Mouse (Mus musculus): ENCODE measurements around the gene Ak8. TPM values are rescaled to one million over a fixed set of nuclear protein-coding genes. Genes with fewer than 3 reads are reported as not detected.

Gene Ak8
- polyA plus RNA-seq, 1 experiment from 2014 or later: 0.39 TPM

DNA sequence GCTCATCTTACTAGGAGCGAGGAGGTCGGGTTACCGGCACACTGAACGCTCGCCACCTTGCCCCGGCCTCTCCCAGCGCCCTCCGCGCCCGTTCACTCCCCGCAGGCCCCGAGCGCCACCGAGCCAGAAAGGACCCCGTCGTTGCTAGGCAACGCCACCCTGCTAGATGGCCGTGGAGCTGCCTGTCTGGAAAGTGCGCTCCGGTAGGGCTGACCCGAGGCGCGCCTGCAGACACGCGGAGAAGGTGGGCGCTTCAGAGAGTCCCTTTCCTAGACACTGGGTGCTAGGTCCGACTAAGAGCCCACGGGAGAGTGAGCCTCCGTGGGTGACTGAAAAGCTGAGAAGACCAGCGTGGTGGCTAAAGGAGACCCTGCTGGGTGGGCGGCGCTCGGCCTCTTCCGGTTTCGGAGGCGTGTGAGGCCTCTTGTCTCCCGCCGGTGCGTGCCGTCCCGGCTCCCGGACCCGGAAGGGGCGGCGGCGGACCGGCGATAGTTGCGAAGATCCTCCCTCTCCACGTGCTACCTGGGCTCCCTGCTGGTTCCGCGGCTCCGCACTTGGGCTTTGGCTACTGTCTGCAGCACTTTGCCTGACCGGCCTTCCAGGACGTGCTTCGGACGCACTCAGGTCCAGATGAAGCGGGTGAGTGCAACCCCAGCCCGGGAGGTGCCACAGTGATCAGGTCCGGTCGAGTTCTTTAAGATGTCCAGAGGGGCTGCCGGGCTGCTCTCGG, 140.4 kb downstream of the Ak8 start, which contains the start of the genes Gtf3c4 and Ddx31:
TSS of gene Gtf3c4 (minus strand) at position 139 of the 730 bp plus-strand sequence.
TSS of gene Ddx31 (plus strand) at position 185 of the 730 bp plus-strand sequence.
- Histone ChIP-seq H3K27me3 (no peaks in the 10 kb centered on the region), H3K4me1 (replicated peaks) (peaks cover 32% of the 10 kb centered on the region), H3K4me3 (replicated peaks) (peak within 1 kb of the TSS; percentile 95), H3K9me3 (no peaks in the 10 kb centered on the region), H3K27ac (peak within 1 kb of the TSS; percentile 86), H3K36me3 (peaks cover 16% of the 10 kb centered on the region; the same call in 1 of the 2 replicates), H3K4me2 (peak within 1 kb of the TSS; percentile 93), H3K9ac (replicated peaks) (peak within 1 kb of the TSS; percentile 89)
- ATAC-seq (ENCODE audit: insufficient number of reproducible peaks, insufficient read depth, low FRiP score, low TSS enrichment, low read depth): peak; percentile 94
- under 1% methylated on average over 63 of the region's 63 CpGs for WGBS

DNA sequence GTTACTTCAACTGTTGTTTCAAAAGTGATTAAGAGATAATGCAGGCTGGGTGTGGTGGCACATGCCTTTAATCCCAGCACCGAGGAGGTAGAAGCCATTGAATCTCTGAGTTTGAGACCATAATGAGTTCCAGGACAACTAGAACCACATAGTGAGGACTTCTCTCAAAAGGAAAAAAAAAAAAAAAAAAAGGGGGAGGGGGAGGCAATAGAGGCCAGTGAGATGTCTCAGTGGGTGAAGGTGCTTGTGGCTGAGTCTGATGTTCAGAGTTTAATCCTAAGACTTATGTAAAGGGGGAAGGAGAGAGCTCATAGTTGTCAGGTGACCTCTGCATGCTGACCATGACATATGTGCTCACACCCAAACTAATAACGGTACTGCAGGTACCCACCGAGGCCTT, 142.1 kb downstream of the Ak8 start:
- no peak overlapping the region for H3K4me3 ChIP-seq (replicated peaks)
- H3K36me3 ChIP-seq: peaks cover 23% of the 10 kb centered on the region
- H3K27ac ChIP-seq: no peak overlapping the region
- H3K4me1 ChIP-seq (replicated peaks): peaks cover 32% of the 10 kb centered on the region
- H3K9me3 ChIP-seq: no peaks in the 10 kb centered on the region
- H3K4me2 ChIP-seq: peak overlapping the region; percentile 93; the same call in 1 of the 2 replicates
- no peak overlapping the region for H3K9ac ChIP-seq (replicated peaks)
- H3K27me3 ChIP-seq: no peaks in the 10 kb centered on the region
- no peak for ATAC-seq (ENCODE audit: insufficient number of reproducible peaks, insufficient read depth, low FRiP score, low TSS enrichment, low read depth)
- WGBS: 75% methylated on average over 3 of the region's 3 CpGs

DNA sequence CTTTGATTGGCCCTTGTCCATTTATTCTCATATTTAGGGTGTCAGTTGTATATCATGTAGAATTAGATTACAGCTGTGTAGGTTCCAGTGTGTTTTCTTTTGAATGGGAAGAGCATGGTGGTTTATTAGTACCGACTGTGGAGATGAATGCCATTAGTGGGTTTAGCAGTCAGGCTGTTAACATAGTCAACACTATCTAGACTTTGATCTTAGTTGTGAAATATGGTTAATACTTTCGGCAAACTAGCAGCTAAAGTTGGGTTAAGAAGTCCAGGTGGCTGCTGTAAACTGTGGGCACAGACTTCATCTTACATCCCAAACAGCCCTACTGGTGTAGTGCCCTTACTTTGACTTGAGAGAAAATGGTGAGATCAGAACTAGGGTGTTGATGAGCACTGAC, 148.9 kb downstream of the Ak8 start:
- H3K4me3 ChIP-seq (replicated peaks): no peak overlapping the region
- WGBS: 89% methylated on average over 2 of the region's 2 CpGs
- no peaks in the 10 kb centered on the region for H3K4me1 ChIP-seq (replicated peaks)

DNA sequence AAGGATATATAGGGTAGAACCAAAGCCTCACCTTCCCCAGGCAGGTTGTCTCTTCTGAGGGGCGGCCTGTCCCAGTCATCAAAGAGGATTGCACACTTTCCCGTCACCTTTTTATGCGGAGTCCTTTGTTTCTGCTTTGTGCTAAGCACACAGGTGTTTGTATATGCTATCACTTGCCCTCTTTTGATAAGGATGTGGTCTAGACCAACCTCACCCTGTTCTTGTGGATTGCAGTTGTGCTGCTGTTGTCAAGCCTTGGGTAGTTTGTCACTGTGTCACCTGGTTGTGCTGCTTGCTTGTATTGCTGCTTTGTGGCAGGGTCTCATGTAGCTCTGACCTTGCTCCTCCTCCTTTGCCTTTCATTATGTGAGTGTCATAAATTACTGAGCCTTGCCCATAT, 152.6 kb downstream of the Ak8 start:
- no peak overlapping the region for H3K4me2 ChIP-seq
- ATAC-seq (ENCODE audit: insufficient number of reproducible peaks, insufficient read depth, low FRiP score, low TSS enrichment, low read depth): no peak
- no peak overlapping the region for H3K4me3 ChIP-seq (replicated peaks)
- WGBS: 95% methylated on average over 3 of the region's 3 CpGs
- no peak overlapping the region for H3K27ac ChIP-seq
- H3K9ac ChIP-seq (replicated peaks): no peak overlapping the region
- no peaks in the 10 kb centered on the region for H3K9me3 ChIP-seq
- H3K27me3 ChIP-seq: no peaks in the 10 kb centered on the region
- H3K36me3 ChIP-seq: peaks cover 73% of the 10 kb centered on the region
- no peaks in the 10 kb centered on the region for H3K4me1 ChIP-seq (replicated peaks)

More for the DNA sequence above, 148.9 kb downstream of the Ak8 start:
- no peak overlapping the region for H3K9ac ChIP-seq (replicated peaks)
- H3K4me2 ChIP-seq: no peak overlapping the region
- ATAC-seq (ENCODE audit: insufficient number of reproducible peaks, insufficient read depth, low FRiP score, low TSS enrichment, low read depth): no peak
- peaks cover 78% of the 10 kb centered on the region for H3K36me3 ChIP-seq
- H3K27ac ChIP-seq: no peak overlapping the region
- no peaks in the 10 kb centered on the region for H3K27me3 ChIP-seq
- no peaks in the 10 kb centered on the region for H3K9me3 ChIP-seq

DNA sequence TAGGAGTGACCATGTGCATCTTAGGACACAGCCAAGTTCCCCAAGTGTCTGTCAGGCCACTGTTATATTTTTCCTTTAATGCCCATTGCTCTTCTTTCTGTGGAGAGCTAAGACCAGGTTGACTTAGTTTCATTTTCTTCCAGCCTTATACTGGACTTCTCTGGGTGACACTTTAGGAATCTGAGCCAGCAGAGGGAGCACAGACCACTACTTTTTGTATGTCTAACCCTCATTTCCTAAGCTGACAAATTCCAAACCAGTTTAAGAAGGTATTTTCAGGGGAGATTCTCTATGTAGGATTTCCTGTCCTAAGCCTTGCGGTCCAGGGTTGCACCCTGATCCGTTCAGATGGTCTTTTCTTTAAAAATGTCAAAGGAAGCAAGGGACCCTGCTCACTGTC, 155.8 kb downstream of the Ak8 start:
- no peaks in the 10 kb centered on the region for H3K27me3 ChIP-seq
- 94% methylated on average over 2 of the region's 2 CpGs for WGBS
- H3K4me2 ChIP-seq: no peak overlapping the region
- H3K9ac ChIP-seq (replicated peaks): no peak overlapping the region
- no peaks in the 10 kb centered on the region for H3K9me3 ChIP-seq
- peaks cover 72% of the 10 kb centered on the region for H3K36me3 ChIP-seq
- H3K4me3 ChIP-seq (replicated peaks): no peak overlapping the region
- H3K4me1 ChIP-seq (replicated peaks): no peaks in the 10 kb centered on the region
- ATAC-seq (ENCODE audit: insufficient number of reproducible peaks, insufficient read depth, low FRiP score, low TSS enrichment, low read depth): no peak
- no peak overlapping the region for H3K27ac ChIP-seq

DNA sequence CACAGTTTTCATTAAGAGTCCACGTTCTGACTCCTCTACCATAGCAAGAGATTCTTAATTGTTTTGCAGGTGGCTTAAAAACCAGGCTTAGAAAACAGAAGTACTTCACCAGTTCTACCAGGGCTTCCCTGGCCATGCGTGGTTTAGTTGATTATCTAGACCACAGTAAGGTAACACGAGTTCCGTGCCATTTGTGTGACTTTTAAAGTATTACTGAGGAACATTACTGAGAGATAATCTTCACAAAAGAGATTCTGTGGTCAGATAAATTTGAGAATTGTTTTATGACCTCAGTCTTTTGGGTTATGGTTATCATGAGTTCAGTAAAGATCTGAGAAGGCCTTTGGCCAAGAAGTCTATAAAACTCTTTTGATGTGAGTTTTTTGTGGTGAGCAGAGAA, 159.3 kb downstream of the Ak8 start:
- H3K9ac ChIP-seq (replicated peaks): no peak overlapping the region
- WGBS: 92% methylated on average over 4 of the region's 4 CpGs
- H3K27me3 ChIP-seq: no peaks in the 10 kb centered on the region
- ATAC-seq (ENCODE audit: insufficient number of reproducible peaks, insufficient read depth, low FRiP score, low TSS enrichment, low read depth): no peak
- H3K4me2 ChIP-seq: no peak overlapping the region
- H3K27ac ChIP-seq: no peak overlapping the region
- H3K9me3 ChIP-seq: no peaks in the 10 kb centered on the region
- no peaks in the 10 kb centered on the region for H3K4me1 ChIP-seq (replicated peaks)
- peaks cover 82% of the 10 kb centered on the region for H3K36me3 ChIP-seq
- H3K4me3 ChIP-seq (replicated peaks): no peak overlapping the region

DNA sequence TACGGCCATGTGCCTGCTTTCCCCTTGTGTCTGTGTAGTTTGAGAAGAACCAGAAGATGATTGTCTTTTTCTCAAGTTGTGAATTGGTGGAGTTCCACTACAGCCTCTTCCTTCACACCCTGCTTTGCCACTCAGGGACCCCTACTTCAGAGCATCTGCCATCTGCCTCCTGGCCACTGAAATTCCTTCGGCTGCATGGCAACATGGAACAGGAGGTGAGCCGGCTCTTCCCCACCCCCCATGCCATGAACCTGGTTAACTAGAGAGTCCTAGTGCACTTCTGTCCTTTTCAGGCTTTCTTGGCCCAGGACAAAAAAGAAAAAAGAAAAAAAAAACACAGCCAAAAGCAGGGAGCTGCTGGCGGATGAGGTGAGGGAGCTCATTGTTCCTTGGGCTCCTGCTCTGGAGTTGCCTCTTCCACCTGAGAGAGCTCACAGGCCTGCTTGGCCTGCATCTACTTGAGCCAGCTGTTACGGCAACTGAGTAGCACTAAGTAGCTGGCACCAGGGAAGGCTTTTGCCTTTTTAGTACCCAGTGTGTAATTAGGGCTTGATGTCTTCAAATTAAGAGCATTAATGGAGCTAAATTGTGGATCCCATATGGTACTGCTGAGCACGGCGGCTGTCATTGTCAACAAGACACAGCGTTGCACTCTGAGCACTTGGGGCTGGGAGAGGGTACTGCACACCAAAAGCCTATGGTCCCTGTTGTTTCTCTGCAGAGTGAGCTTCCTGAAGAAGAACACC, 160.9 kb downstream of the Ak8 start:
- H3K36me3 ChIP-seq: peaks cover 89% of the 10 kb centered on the region
- ATAC-seq (ENCODE audit: insufficient number of reproducible peaks, insufficient read depth, low FRiP score, low TSS enrichment, low read depth): no peak

More for the DNA sequence above, 160.9 kb downstream of the Ak8 start:
- Histone ChIP-seq H3K9me3 (no peaks in the 10 kb centered on the region), H3K4me1 (replicated peaks) (no peaks in the 10 kb centered on the region), H3K27ac (no peak overlapping the region), H3K4me2 (no peak overlapping the region), H3K27me3 (no peaks in the 10 kb centered on the region), H3K4me3 (replicated peaks) (no peak overlapping the region), H3K9ac (replicated peaks) (no peak overlapping the region)
- 93% methylated on average over 8 of the region's 8 CpGs for whole genome bisulfite sequencing

Small RNA genes within 50 kb of the gene (microRNA-seq; reads per million reads assigned to microRNA genes)
- not detected for gene Mir3088

Other genes with a start within 250 kb of the Ak8 start
- gene 1700007K13Rik, start 233.8 kb upstream of the Ak8 start, polyA plus RNA-seq (2016; fragmentation: Nextera tagmentation; extraction: Ambion mirVana): 0.70 and 0.73 TPM in 2 replicates
- 58.7 and 66.4 TPM in 2 replicates for gene Mrps2, start 232.1 kb upstream of the Ak8 start, polyA plus RNA-seq (2016; fragmentation: Nextera tagmentation; extraction: Ambion mirVana)
- gene Gbgt1, start 203.3 kb upstream of the Ak8 start, polyA plus RNA-seq (2016; fragmentation: Nextera tagmentation; extraction: Ambion mirVana): 0.25 TPM in 1 of 2 replicates, not detected in the other
- gene Gm10134, start 194.1 kb upstream of the Ak8 start, polyA plus RNA-seq (2016; fragmentation: Nextera tagmentation; extraction: Ambion mirVana): 0.69 and 0.89 TPM in 2 replicates
- 42.7 and 54.7 TPM in 2 replicates for gene Ralgds, start 187.0 kb upstream of the Ak8 start, polyA plus RNA-seq (2016; fragmentation: Nextera tagmentation; extraction: Ambion mirVana)
- not detected in 2 replicates for gene Cel, start 136.8 kb upstream of the Ak8 start, polyA plus RNA-seq (2016; fragmentation: Nextera tagmentation; extraction: Ambion mirVana)
- gene Gtf3c5, start 116.4 kb upstream of the Ak8 start, polyA plus RNA-seq (2016; fragmentation: Nextera tagmentation; extraction: Ambion mirVana): 56.7 and 59.1 TPM in 2 replicates
- 0.55 and 2.2 TPM in 2 replicates for gene Gfi1b, start 78.2 kb upstream of the Ak8 start, polyA plus RNA-seq (2016; fragmentation: Nextera tagmentation; extraction: Ambion mirVana)
- gene Tsc1, start 58.9 kb upstream of the Ak8 start, polyA plus RNA-seq (2016; fragmentation: Nextera tagmentation; extraction: Ambion mirVana): 24.9 and 25.4 TPM in 2 replicates
- gene Spaca9, start 437 bp upstream of the Ak8 start, polyA plus RNA-seq (2016; fragmentation: Nextera tagmentation; extraction: Ambion mirVana): 0.76 and 1.8 TPM in 2 replicates
- gene Gtf3c4, start 140.2 kb downstream of the Ak8 start, polyA plus RNA-seq (2016; fragmentation: Nextera tagmentation; extraction: Ambion mirVana): 29.2 and 30.5 TPM in 2 replicates
- gene Ddx31, start 140.2 kb downstream of the Ak8 start, polyA plus RNA-seq (2016; fragmentation: Nextera tagmentation; extraction: Ambion mirVana): 18.5 and 20.2 TPM in 2 replicates
- not detected in 2 replicates for gene Barhl1, start 216.5 kb downstream of the Ak8 start, polyA plus RNA-seq (2016; fragmentation: Nextera tagmentation; extraction: Ambion mirVana)